Mouse (Mus musculus) olfactory bulb, adult 2 months (tissue): ENCODE data around the gene Smug1. TPM values are rescaled to one million over a fixed set of nuclear protein-coding genes. Genes with fewer than 3 reads are reported as not detected.

ENCODE experiments used
- H3K27ac ChIP-seq: fragments of 200-500 bp; 2 replicates; pipeline ENCODE4 v1.5.1; 2012; ENCODE audit warnings: low read depth, low read length; ENCODE audit not compliant: insufficient read depth
- H3K4me1 ChIP-seq: fragments of 200-500 bp; 2 replicates; pipeline ENCODE4 v1.6.1; 2012; ENCODE audit warnings: low read length; ENCODE audit not compliant: control insufficient read depth, insufficient read depth
- H3K4me3 ChIP-seq: fragments of 200-500 bp; 2 replicates; pipeline ENCODE4 v1.5.1; 2012; ENCODE audit warnings: mild to moderate bottlenecking, low read depth, low read length, moderate library complexity; ENCODE audit not compliant: insufficient read depth
- CTCF ChIP-seq: fragments of 200-500 bp; IDR thresholded peaks from 2 replicates; pipeline ENCODE4 v1.5.1; 2012; ENCODE audit warnings: low read depth, mild to moderate bottlenecking, low read length, moderate library complexity; ENCODE audit not compliant: insufficient read depth
- POLR2A ChIP-seq: fragments of 200-500 bp; IDR thresholded peaks from 2 replicates; pipeline ENCODE4 v1.6.1; 2012; ENCODE audit warnings: mild to moderate bottlenecking, low read depth, low read length, moderate library complexity; ENCODE audit not compliant: insufficient read depth
- WGBS: fragments of 180-500 bp; shearing (Covaris S2); methylation state at CpG from one replicate; pipeline ENCODE4 v1.1.7; 2018; 5-methylcytosine and 5-hydroxymethylcytosine counted together
- polyA plus RNA-seq: library from polyadenylated mRNA; stranded (reverse); fragments of >200 nt; gene quantifications from 2 replicates; pipeline ENCODE4 v1.2.4, GENCODE M21; 2012; ENCODE audit warnings: low replicate concordance; ENCODE audit not compliant: missing spikeins, insufficient read depth, insufficient read length

Gene Smug1
- polyA plus RNA-seq, 1 experiment, result not detected

DNA sequence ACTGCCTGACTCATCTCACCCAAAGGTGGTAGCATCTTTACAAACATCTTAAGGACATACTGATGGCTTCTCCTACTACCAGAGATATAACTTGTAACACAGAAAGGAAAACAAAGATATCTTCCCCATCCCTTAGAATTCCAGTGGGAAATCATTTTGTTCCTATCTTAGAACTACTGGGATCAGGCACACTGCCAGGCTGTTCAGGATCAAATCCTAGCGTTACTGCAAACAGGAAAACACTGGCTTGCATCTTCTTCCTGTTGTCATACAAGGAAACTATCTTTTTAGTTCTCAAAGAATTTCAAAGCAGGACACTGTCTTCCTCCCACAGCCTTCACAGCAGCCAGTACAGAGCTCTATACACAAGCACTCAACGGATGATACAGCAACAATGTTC is 26.7 kb upstream of the Smug1 start:
- Histone ChIP-seq H3K4me1 (no peaks in the 10 kb centered on the region), H3K27ac (no peak overlapping the region), H3K4me3 (no peak overlapping the region)
- 53% methylated on average over 2 of the region's 2 CpGs for WGBS
- TF ChIP-seq POLR2A (no peak), CTCF (no peak)

DNA sequence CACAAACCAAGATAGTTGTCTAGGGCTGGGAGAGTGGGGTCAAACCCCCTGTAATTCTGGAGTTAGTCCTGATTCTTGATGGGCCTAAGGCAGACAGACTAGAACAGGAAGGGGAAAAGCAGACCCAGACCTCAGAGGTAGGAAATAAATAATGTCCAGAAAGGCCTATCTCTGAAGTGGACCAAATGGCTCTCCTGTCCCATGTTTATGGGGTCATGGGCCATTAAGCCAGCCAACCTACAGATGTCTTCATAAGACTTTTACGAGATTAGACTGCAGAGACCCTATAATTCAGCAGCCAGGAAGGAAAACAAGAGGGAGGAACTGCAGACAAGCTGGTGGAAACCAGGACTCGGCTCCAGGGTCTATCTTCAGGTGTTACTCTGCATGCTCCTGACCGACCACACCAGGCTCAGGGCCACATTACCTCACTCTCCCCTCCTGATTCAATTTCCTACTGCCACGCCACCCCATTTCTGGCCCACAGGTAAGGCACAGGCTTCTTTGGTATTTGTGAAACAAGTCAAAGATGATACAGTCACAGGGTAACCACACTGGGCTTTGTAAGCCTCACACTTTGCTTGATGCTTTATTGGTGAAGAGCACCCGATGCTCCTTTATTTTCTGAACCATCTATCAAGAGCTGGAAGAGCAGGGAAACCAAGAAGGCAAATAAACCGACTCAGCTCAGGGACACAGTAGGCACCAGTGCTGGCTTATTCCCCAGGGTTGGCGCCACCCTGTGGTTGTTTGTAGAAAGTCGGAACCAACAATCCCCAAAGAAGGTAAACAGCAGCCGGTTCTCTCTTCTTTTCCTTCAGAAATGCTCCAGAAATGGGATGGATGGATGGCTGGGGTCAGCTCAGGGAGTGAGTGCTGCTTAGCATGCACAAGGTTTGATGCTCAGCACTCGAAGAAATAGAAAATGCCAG is 23.9 kb upstream of the Smug1 start:
- H3K4me3 ChIP-seq, result no peak overlapping the region
- 49% methylated on average over 10 of the region's 10 CpGs for WGBS
- no peaks in the 10 kb centered on the region for H3K4me1 ChIP-seq
- no peak overlapping the region for H3K27ac ChIP-seq
- TF ChIP-seq POLR2A (no peak), CTCF (no peak)

DNA sequence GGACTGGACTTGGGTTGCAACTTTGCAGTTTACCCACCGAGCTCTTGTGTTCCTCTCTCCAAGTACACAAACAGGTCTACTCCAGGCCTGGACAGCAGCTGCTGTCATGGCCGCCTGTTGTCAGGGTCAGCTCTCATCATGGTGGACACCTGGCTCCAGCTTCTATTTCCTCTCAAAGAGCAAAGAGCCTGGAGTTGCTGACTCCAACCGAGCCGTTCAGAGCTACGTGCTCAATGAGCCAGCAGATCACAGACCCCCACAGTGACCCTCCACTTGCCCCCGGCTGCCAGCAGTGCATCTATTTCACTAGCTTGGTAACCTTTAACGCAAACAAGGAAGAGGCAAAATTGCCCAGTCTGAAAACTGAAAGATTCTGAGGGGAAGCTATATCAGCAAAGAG is 23.2 kb upstream of the Smug1 start:
- no peak for TF ChIP-seq POLR2A
- TF ChIP-seq CTCF, result no peak
- Histone ChIP-seq H3K4me3 (no peak overlapping the region), H3K4me1 (no peaks in the 10 kb centered on the region), H3K27ac (no peak overlapping the region)
- 82% methylated on average over 7 of the region's 7 CpGs for WGBS

DNA sequence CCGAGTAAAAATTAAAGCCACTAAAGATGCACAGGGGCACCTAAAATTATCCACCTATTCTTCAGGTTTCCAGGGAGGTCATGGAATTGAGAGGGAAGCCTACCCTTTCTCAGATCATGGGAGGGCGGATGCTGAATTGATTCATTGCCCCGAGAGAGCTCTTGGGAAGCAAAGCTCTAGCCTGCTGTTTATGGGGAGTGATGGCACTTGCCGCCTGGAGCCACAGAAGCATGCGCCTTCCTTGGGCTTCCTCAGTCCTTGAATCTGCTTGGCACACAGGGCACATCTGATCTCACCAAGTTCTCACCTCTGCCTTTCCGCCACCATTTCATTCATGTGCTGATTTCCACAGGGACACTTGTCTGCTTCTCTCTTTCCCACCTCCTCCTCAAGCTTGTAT is 20.9 kb upstream of the Smug1 start:
- TF ChIP-seq POLR2A (no peak), CTCF (no peak)
- WGBS, result 79% methylated on average over 6 of the region's 6 CpGs
- Histone ChIP-seq H3K27ac (no peak overlapping the region), H3K4me1 (peaks cover 11% of the 10 kb centered on the region), H3K4me3 (no peak overlapping the region)

DNA sequence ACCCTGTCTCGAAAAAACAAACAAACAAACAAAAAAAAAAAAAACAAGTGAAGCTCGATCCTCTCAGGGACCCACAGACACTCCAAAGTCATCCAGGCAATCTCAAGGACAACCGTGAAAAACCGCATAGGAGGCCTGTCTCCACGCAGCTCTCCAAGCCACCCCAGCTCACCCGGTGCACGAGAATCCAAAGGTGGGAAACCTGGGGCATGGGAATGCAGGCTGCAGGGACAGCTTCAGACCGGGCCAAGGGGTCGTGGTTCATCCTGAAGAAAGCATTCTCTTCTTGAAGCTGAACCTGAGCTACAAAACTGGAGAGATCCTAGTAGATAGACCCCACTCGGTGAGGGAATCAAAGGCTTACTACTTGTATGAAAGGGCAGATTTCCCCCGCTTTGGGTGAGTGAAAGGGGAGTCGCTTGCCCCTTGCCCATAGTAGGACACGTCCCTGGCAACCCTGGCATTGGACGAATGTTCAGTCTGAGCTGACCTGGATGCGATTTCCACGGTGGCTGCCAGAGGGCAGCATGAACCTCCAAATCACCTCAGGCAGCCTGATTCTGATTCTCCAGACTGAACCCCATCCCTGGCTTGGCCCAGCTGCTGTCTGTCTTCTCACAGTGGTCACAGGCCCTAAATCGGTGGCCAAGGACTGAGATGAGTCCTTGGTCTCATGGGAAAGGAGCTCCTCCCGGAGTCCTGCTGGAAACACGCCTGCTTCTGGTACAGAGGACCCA is 18.7 kb upstream of the Smug1 start:
- H3K4me3 ChIP-seq, result no peak overlapping the region
- no peak overlapping the region for H3K27ac ChIP-seq
- TF ChIP-seq CTCF (peak; percentile 53; the same call in 1 of the 2 replicates), POLR2A (no peak)
- 51% methylated on average over 19 of the region's 19 CpGs for WGBS
- peaks cover 14% of the 10 kb centered on the region for H3K4me1 ChIP-seq

DNA sequence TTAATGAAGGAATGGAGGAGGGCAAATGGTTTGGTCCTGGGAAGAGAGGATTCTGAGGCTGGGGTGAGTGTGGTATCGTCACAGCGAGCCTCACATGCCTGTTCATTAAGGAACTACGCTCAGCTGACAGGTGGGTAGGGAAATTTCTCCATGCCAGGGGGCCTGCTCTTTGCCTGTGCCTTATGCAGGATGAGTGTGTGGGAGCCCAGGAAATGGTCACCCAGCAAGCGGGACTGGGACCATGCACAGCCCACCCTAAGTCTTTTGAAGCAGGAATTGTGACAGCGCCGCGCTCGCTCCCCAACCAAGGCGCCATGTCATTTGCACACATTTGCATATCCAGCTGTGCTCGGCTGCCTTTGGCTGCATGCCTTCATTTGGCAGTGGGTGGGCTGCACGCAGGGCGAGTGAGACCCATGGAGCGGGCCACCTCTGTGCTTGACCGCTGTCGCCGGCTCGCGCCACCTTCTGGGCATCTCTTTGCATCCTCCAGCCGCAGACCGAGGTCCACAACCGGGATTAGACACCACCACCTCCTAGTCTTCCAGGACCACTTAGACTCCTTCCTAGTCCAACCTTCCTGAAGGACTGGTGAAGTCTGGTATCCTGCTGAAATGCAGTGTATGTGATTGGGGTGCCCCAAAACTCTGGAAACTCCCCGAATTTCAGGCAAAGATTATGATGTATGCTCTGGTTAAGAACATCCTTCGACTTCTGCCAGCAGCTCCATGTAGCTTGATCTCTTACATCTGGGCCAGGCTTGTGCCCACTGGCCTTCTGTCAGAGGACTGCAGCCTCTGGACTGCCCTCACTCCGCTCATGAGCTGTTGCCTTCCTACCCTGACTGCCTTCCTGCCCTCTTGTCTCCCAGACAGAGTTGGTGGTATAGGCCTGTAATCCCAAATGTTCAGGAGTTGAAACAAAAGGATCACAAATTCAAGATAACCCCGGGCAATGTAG is 17.0 kb upstream of the Smug1 start:
- 14% methylated on average over 25 of the region's 25 CpGs for WGBS
- TF ChIP-seq POLR2A, result no peak
- no peak for TF ChIP-seq CTCF
- no peak overlapping the region for H3K4me3 ChIP-seq
- H3K4me1 ChIP-seq, result peaks cover 14% of the 10 kb centered on the region
- H3K27ac ChIP-seq, result no peak overlapping the region

DNA sequence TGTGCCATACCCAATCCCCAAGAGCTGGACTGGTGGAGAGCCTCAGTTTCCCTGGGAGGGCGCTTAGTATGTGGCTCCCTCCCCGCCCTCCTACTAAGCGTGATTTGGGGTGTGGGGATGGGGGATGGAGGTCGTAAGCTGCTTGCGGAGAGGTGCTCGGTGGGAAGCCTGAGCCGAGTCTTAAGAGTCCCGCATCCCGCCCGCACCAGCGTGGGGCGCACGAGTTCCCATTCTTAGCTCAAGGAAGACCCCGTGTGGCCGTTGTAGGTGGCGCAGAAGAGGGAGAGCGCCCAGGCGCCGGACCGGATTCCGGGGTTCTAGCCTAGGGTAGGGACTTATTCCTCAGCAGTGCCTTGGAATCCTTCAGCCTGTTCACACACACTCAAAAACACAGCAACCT is 16.2 kb upstream of the Smug1 start:
- TF ChIP-seq POLR2A (no peak), CTCF (peak; percentile 58; the same call in 1 of the 2 replicates)
- Histone ChIP-seq H3K4me1 (peaks cover 14% of the 10 kb centered on the region), H3K4me3 (peak overlapping the region; percentile 5; the same call in 1 of the 2 replicates), H3K27ac (no peak overlapping the region)
- WGBS, result under 1% methylated on average over 21 of the region's 21 CpGs

DNA sequence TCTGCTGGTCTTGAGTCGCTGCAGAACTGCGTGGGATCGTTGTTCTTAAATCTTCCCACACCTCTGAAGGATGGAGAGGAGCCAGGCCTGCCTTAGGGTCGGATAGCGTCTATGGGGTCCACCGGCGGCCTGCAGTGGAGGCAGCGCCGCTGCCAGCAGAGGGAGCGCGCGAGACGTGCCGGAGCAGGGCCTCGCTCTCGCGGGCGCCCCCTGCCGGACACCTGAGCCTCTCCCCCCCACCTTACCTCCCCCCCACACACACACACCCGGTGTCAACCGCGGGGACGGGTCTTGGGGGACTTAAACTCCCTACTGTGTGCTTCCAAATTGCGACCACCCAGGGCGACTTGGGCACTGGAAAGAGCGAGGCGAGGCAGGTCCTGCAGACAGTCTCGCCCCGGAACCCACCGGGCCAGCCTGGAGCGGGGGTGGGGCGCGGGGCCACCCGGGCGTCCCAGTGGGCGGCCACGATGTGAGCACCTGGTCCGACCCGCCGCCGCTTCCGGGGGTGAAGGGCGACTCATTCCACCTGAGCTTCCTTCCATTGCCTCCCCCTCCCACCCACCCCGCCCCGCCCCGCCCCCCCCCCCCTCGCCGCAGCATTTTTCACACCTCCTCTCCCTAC is 15.4 kb upstream of the Smug1 start:
- WGBS, result under 1% methylated on average over 45 of the region's 48 CpGs
- peak overlapping the region; percentile 45 for H3K4me3 ChIP-seq
- no peak overlapping the region for H3K27ac ChIP-seq
- H3K4me1 ChIP-seq, result peaks cover 14% of the 10 kb centered on the region
- TF ChIP-seq CTCF (peak; percentile 100), POLR2A (no peak)
